Mouse (Mus musculus) heart, postnatal 0 days (tissue): ENCODE results near the gene Morn1.

ENCODE experiments used
- CTCF ChIP-seq: IDR thresholded peaks from 2 replicates; pipeline ENCODE4 v1.5.1; 2016; ENCODE audit warnings: antibody characterized with exemption, control low read depth, low read depth
- EP300 ChIP-seq: IDR thresholded peaks from 2 replicates; pipeline ENCODE4 v1.6.1; 2016; ENCODE audit warnings: antibody characterized with exemption, low read depth

GRCm38 (mm10) chr4:155178274-155178673, 91.9 kb downstream of the Morn1 start:
- TF ChIP-seq CTCF: no peak
- TF ChIP-seq EP300: no peak
